Mouse (Mus musculus): ENCODE data around the gene Nek9. TPM values are rescaled to one million over a fixed set of nuclear protein-coding genes. Genes with fewer than 3 reads are reported as not detected.

Gene Nek9
- polyA plus RNA-seq, 1 experiment from 2014 or later = 23.7 TPM

DNA sequence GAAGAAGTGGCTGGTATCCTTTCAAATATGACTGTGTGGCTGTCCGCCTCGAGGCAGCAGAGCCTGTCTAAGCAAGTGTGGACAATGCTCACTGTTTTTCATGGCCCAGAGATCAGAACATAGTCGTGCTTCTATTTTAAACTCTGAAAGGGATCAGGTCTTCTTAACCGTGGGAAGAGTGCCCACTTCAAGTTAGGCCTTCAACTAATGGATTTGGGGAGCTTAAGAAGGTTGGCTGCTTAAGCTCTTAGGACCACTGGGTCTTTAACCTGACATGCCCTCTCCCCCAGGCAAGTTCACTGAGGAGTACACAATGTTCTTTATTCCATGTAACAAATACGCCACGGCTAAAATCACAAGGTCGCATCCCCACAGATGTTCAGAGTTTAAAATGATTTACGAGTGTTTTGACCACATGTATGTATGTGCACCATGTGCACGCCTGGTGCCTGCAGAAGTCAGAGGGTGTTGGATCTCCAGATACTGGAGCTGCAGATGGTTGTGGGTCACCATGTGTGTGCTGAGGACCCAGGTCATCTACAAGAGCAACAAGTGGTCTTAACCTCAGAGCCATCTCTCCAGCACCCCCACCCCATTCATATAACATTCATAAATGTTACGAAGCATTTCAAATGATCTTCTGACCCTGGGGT is 41.7 kb downstream of the Nek9 start:
- WGBS = 82% methylated on average over 10 of the region's 10 CpGs
- H3K4me1 ChIP-seq = no peaks in the 10 kb centered on the region
- H3K27ac ChIP-seq = no peak overlapping the region
- peaks cover 38% of the 10 kb centered on the region for H3K36me3 ChIP-seq (replicated peaks)
- no peaks in the 10 kb centered on the region for H3K27me3 ChIP-seq
- no peak overlapping the region for H3K9ac ChIP-seq
- ATAC-seq (ENCODE audit: low FRiP score) = no peak
- H3K4me3 ChIP-seq (replicated peaks) = no peak overlapping the region
- peaks cover 5% of the 10 kb centered on the region for H3K9me3 ChIP-seq
- H3K4me2 ChIP-seq = no peak overlapping the region

DNA sequence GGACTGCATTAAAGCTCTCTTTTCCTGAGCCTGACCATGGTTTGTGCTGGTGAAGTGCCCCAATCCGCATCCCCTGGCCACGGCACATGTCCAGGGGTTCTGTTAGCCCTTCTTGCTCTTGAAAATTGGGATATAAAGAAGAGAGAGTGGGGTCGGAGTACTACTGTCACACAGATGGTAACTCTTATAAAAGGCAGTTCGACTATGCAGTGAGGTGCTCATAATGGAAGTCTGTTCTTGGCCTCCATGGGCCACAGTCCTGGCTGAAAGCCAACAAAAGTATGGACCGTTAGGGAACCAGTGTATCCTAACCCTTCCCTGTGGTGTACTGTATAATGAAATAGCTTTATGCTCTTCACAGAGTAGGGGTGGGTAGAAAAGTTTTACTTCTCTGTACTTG is 42.2 kb downstream of the Nek9 start:
- WGBS = 84% methylated on average over 5 of the region's 5 CpGs
- Histone ChIP-seq H3K4me1 (no peaks in the 10 kb centered on the region), H3K9me3 (peaks cover 5% of the 10 kb centered on the region)

DNA sequence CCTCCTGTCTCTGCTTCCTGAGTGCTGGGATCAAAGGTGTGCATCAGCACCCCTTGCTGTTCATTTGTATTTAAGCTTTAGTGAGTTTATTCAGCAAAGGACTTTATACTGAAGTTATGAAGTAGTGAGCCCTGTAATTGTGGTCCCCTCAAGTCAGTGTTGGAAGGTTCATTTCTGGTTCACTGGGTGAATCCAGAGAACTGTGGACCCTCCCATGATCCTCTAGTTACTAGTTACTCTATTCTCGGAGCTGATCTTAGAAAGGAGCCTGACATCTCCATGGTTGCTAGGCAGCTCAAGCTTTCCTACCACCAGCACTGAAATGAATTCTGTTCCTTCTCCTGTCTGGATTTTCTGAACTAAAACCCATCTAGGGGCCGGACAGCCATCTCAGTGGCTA is 43.7 kb downstream of the Nek9 start:
- no peaks in the 10 kb centered on the region for H3K27me3 ChIP-seq
- no peak overlapping the region for H3K4me2 ChIP-seq
- no peak overlapping the region for H3K9ac ChIP-seq
- H3K36me3 ChIP-seq (replicated peaks) = peaks cover 18% of the 10 kb centered on the region
- peaks cover 5% of the 10 kb centered on the region for H3K9me3 ChIP-seq
- no peaks in the 10 kb centered on the region for H3K4me1 ChIP-seq
- 91% methylated on average over 2 of the region's 2 CpGs for WGBS
- H3K27ac ChIP-seq = no peak overlapping the region
- H3K4me3 ChIP-seq (replicated peaks) = no peak overlapping the region
- ATAC-seq (ENCODE audit: low FRiP score) = no peak

More for the DNA sequence above, 42.2 kb downstream of the Nek9 start:
- peaks cover 32% of the 10 kb centered on the region for H3K36me3 ChIP-seq (replicated peaks)
- ATAC-seq (ENCODE audit: low FRiP score) = no peak
- no peak overlapping the region for H3K4me3 ChIP-seq (replicated peaks)
- H3K27me3 ChIP-seq = no peaks in the 10 kb centered on the region
- no peak overlapping the region for H3K27ac ChIP-seq
- no peak overlapping the region for H3K4me2 ChIP-seq
- H3K9ac ChIP-seq = no peak overlapping the region

DNA sequence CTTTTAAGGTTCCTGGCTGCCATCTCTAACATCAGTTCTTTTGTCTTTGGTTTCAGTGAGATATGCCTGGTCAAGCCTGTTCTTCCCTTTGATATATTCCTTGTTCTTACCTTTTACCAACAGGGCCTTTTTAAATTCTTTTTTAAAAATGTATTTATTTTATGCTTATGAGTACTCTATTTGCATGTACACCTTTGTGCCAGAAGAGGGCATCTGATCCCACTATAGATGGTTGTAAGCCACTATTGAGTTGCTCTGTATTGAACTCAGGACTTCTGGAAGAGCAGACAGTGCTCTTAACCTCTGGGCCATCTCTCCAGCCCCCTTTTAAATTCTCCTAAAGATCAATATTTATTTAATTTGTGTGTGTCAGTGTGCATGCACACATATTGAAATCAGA is 46.3 kb downstream of the Nek9 start:
- Histone ChIP-seq H3K4me1 (peaks cover 9% of the 10 kb centered on the region), H3K27ac (no peak overlapping the region), H3K9me3 (peaks cover 5% of the 10 kb centered on the region), H3K4me3 (replicated peaks) (no peak overlapping the region), H3K36me3 (replicated peaks) (0 out of 2 replicates have a peak, but pooled peaks cover under 1% of the 10 kb centered on the region), H3K4me2 (no peak overlapping the region), H3K9ac (no peak overlapping the region), H3K27me3 (peaks cover 7% of the 10 kb centered on the region; the same call in 1 of the 2 replicates)
- no peak for ATAC-seq (ENCODE audit: low FRiP score)

DNA sequence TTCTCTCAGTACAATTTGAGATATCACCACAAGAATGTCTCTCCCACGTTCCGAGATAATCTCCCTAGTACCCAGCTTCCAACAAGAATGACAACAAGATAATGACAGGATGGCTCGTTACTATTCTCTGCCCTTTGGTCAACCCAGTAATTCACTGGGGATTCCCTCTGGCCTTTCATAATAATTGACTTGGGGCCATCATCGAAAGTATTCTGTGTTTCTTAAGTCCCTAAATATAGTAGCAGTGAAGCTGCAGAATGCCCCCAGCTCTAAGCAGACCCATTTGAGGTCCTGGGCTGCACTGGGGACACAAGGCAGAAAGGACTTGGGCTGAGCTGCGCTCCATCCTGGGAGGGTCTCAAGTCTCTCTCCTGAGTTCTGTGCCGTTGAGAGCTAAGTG is 46.9 kb downstream of the Nek9 start:
- 79% methylated on average over 6 of the region's 6 CpGs for WGBS
- ATAC-seq (ENCODE audit: low FRiP score) = no peak

DNA sequence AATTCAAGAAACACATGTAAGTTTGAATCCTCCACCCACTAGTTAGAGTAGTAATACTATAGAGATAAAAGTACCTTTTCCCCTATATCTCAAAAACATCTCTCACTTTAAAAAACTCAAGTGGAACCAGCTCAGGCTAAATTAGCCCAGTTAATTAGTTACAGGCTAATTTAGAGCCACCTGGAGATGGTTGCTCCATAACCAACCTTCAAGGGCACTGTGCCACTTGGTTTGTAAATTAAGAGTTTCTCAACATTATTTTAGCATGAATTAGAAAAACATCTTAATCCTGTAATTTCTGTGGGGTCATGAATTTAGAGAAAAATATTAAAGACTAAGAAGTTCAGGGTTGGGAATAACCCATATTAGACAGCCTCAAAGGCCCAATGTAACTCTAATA is 47.6 kb downstream of the Nek9 start:
- no peak overlapping the region for H3K4me3 ChIP-seq (replicated peaks)
- peaks cover 7% of the 10 kb centered on the region; the same call in 1 of the 2 replicates for H3K27me3 ChIP-seq
- peaks cover 5% of the 10 kb centered on the region for H3K9me3 ChIP-seq
- no peak overlapping the region for H3K9ac ChIP-seq
- no peaks in the 10 kb centered on the region for H3K36me3 ChIP-seq (replicated peaks)
- no peak overlapping the region for H3K27ac ChIP-seq
- H3K4me2 ChIP-seq = no peak overlapping the region
- peaks cover 9% of the 10 kb centered on the region for H3K4me1 ChIP-seq
- no peak for ATAC-seq (ENCODE audit: low FRiP score)

More for the DNA sequence above, 46.9 kb downstream of the Nek9 start:
- Histone ChIP-seq H3K9ac (no peak overlapping the region), H3K27ac (no peak overlapping the region), H3K4me2 (no peak overlapping the region), H3K36me3 (replicated peaks) (no peaks in the 10 kb centered on the region), H3K4me3 (replicated peaks) (no peak overlapping the region), H3K4me1 (peaks cover 9% of the 10 kb centered on the region), H3K27me3 (peaks cover 7% of the 10 kb centered on the region; the same call in 1 of the 2 replicates), H3K9me3 (peaks cover 5% of the 10 kb centered on the region)

DNA sequence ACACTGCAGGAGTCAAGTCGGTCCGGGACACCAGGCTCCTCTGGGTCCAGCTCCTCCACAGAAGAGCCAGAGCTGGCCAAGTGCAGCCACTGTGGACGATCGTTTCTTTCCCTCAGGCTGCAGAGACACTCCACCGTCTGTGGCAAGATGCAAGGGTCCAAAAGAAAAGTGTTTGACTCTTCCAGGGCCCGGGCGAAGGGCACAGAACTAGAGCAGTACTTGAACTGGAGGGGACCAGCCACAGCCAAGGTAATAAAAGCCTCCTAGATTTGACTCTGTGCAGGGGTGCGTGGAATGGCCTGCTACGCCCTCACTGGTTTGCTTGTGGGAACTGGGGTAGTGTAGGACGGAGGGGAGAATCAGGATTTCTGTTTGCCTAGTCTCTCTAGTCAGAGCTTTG is 48.5 kb downstream of the Nek9 start:
- H3K4me1 ChIP-seq = peaks cover 9% of the 10 kb centered on the region
- H3K9me3 ChIP-seq = peaks cover 5% of the 10 kb centered on the region
- H3K4me3 ChIP-seq (replicated peaks) = no peak overlapping the region
- H3K9ac ChIP-seq = no peak overlapping the region
- H3K4me2 ChIP-seq = no peak overlapping the region
- no peak for ATAC-seq (ENCODE audit: low FRiP score)
- no peak overlapping the region for H3K27ac ChIP-seq
- no peaks in the 10 kb centered on the region for H3K36me3 ChIP-seq (replicated peaks)
- H3K27me3 ChIP-seq = peaks cover 7% of the 10 kb centered on the region; the same call in 1 of the 2 replicates
- 88% methylated on average over 10 of the region's 10 CpGs for WGBS

DNA sequence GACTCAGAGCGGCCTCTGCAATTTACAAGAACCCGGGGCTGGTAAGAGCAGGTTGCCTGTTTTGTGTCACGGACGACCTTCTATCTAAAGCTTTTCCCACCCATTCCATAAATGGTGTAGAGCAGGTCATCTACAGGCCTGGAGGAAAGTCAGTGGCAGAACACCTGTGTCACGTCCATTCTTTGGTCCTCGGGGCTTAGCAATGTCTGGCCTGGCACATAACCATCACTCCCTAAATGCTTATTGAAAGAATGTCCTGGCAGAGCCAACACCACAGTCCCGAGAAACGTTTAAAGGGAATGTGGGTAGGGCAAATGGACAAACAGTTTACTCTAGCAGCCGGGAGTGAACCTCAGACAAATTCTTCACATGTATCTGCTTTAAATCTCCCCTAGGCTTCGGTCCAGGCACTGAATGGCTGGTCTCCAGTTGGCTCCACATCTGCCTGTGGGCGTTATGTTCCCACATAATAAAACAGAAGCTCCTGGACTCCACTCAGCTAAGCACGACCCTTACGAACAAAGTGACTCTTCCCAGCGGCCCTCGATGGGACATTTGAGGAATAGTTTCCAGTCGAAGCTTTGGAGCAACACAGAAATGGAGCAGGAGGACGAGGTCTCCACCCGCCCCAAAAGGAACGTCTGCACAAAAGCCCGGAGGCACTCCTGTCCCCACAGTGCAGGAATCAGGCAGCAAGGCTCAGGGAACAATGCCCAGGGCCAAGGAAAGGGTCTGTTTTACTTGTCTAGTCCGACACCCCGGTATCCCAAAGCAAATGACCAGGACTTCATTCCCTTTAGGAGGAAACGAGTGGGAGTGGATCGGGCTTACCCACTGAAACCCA is 49.8 kb downstream of the Nek9 start:
- 63% methylated on average over 24 of the region's 24 CpGs for WGBS
- no peak for ATAC-seq (ENCODE audit: low FRiP score)
- no peaks in the 10 kb centered on the region for H3K36me3 ChIP-seq (replicated peaks)
- peak overlapping the region; percentile 80 for H3K4me2 ChIP-seq
- H3K4me3 ChIP-seq (replicated peaks) = peak overlapping the region; percentile 51
- H3K27me3 ChIP-seq = peaks cover 7% of the 10 kb centered on the region; the same call in 1 of the 2 replicates
- H3K9me3 ChIP-seq = peaks cover 5% of the 10 kb centered on the region
- peaks cover 9% of the 10 kb centered on the region for H3K4me1 ChIP-seq
- peak overlapping the region; percentile 56 for H3K9ac ChIP-seq
- no peak overlapping the region for H3K27ac ChIP-seq

DNA sequence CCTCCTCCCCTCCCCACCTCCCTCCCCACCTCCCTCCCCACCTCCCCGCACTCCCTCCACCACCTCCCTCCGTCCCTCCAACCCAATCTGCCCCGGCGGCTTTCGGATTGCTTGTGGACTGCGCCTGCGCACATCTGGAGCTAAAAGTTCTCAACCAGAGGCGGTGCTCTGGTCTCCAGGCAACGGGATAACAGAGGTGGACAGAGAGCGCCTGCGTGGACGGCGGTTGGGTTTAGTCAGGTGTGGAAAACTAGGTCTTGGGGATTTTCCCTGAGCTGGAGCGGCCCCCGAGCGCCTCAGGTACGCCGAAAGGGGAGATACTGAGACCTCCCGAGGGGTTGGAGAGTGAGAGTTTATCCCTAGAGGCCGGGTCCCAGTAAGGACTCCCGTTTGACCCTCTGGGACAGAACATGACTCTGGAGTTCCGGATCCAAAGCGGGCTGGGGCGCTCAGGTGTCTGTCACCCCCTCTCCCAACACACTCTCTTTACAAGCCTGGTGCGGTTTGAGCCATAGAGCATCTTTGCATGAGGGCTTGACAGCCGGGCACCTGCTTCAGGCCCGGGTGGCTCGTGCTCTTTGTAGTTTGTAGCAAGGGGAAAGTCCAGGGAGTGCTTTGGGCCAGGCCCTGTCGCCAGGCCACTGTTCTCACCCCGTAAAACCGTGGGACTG is 50.5 kb downstream of the Nek9 start, which contains the start of gene Zc2hc1c:
Gene Zc2hc1c (plus strand): TSS at position 106 of the 671 bp plus-strand sequence.
- Histone ChIP-seq H3K36me3 (replicated peaks) (no peaks in the 10 kb centered on the region), H3K9me3 (no peaks in the 10 kb centered on the region; the same call in 1 of the 2 replicates), H3K27me3 (peaks cover 7% of the 10 kb centered on the region; the same call in 1 of the 2 replicates), H3K4me2 (peak within 1 kb of the TSS; percentile 80), H3K9ac (peak within 1 kb of the TSS; percentile 56), H3K4me3 (replicated peaks) (peak within 1 kb of the TSS; percentile 51), H3K4me1 (peaks cover 9% of the 10 kb centered on the region), H3K27ac (0 out of 2 replicates have a peak within 1 kb of the TSS, but pooled peaks have one; percentile 10)
- WGBS = 2% methylated on average over 31 of the region's 31 CpGs
- ATAC-seq (ENCODE audit: low FRiP score) = peak; percentile 91

DNA sequence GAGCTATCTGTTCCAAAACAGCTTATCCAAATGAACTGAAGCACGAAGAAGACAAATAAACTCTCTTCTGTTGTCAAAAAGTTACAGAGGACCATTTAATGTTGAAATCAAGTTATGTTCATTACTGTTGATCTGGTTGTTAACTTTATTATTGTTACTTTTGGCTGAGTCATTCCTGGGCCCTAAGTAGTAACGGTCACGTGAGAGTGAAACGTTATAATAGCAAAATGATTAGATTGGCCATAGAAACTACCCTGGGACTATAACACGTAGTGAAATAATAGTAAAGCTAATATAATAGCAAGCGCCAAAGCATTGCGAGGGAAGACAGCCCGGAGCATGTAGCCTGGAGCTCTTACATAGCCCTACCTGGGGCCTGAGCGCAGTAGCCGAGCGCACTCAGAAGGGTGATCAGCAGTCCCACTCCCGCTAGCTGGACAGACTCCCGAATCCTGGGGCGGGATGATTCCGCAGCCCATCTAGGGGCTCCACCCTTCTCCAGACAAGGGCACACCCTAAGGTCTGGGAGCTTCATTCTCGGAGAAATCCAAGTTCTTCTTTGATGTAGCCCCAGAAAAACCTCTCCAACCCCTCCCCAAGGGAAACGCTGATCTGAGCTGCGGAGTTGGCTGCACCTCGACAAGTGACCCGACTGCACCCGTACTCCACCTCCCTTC is 51.2 kb downstream of the Nek9 start, which contains the start of gene Acyp1:
Gene Acyp1 (minus strand): TSS at position 630 of the 677 bp plus-strand sequence.
- peak; percentile 69 for ATAC-seq (ENCODE audit: low FRiP score)
- peaks cover 7% of the 10 kb centered on the region; the same call in 1 of the 2 replicates for H3K27me3 ChIP-seq
- peak within 1 kb of the TSS; percentile 80 for H3K4me2 ChIP-seq
- H3K27ac ChIP-seq = 0 out of 2 replicates have a peak within 1 kb of the TSS, but pooled peaks have one; percentile 10
- WGBS = 8% methylated on average over 21 of the region's 21 CpGs
- H3K9me3 ChIP-seq = no peaks in the 10 kb centered on the region
- peak within 1 kb of the TSS; percentile 51 for H3K4me3 ChIP-seq (replicated peaks)
- peaks cover 9% of the 10 kb centered on the region for H3K4me1 ChIP-seq
- H3K9ac ChIP-seq = peak within 1 kb of the TSS; percentile 56
- H3K36me3 ChIP-seq (replicated peaks) = no peaks in the 10 kb centered on the region

DNA sequence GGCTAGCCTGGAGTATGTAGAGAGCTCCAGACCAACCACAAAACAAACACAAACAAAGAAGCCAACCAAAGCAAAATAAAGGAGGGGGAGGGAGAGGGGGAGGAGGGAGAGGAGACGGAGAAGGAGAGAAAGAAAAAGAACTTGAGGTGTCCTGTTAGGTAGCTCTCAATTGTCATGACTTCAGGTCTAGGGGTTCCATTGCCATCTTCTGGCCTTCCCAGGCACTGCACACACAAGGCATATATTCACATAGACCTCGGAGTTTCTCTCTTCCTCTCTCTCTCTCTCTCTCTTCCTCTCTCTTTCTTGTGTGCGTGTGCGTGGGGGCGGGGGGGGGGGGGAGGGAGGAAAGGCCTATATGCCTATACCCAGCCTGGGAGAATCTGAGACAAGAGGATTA is 52.2 kb downstream of the Nek9 start:
- H3K36me3 ChIP-seq (replicated peaks) = no peaks in the 10 kb centered on the region
- no peak overlapping the region for H3K4me3 ChIP-seq (replicated peaks)
- 23% methylated on average over 4 of the region's 5 CpGs for WGBS
- peaks cover 7% of the 10 kb centered on the region; the same call in 1 of the 2 replicates for H3K27me3 ChIP-seq
- no peak for ATAC-seq (ENCODE audit: low FRiP score)
- H3K9ac ChIP-seq = no peak overlapping the region
- no peak overlapping the region for H3K27ac ChIP-seq
- peaks cover 9% of the 10 kb centered on the region for H3K4me1 ChIP-seq
- no peaks in the 10 kb centered on the region for H3K9me3 ChIP-seq
- no peak overlapping the region for H3K4me2 ChIP-seq

All from forebrain, embryonic 12.5 days (tissue).